Mouse (Mus musculus) CH12F3 (cell line): ENCODE data around the gene Tcf7l2.

Experiments
- in situ Hi-C: fragments of 300-500 bp; cut with MboI; formaldehyde crosslinking; loops from 2 replicates; pipeline ENCODE4 v1.14.3; 2020; ENCODE audit warnings: low sequenced_read_pairs

The Tcf7l2 gene

DNA sequence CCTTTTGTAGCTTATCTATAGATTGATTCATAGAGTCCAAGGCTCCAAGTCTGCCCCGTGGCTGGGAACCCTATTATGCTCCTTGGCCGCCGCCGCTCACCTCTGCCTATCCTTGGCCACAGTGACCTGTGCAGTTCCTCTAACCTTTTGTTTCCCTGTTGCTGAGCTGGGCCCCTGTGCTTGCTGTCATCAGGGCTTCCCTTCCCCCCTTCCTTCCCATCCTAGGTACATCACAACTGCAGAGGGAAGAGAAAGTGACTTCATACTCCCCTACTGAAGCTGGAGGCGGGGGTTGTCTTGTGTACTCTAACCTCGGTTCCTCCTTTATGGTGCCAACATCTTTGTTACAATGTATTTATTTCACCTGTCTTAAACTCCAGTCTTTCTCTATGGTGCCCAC is 50.3 kb downstream of the Tcf7l2 start:
- in situ Hi-C loops = no loop called here

- in situ Hi-C loops = no loop called here
Measured at GRCm38 (mm10) chr19:55792571-55792970, 51.0 kb downstream of the Tcf7l2 start.

- in situ Hi-C loops = no loop called here
Measured at GRCm38 (mm10) chr19:55793029-55793428, 51.4 kb downstream of the Tcf7l2 start.

- in situ Hi-C loops = no loop called here
Measured at GRCm38 (mm10) chr19:55794194-55794945, 52.8 kb downstream of the Tcf7l2 start.

- in situ Hi-C loops = no loop called here
Measured at GRCm38 (mm10) chr19:55794946-55795340, 53.3 kb downstream of the Tcf7l2 start.

GRCm38 (mm10) chr19:55795349-55795748 is 53.7 kb downstream of the Tcf7l2 start:
- in situ Hi-C loops = no loop called here

DNA sequence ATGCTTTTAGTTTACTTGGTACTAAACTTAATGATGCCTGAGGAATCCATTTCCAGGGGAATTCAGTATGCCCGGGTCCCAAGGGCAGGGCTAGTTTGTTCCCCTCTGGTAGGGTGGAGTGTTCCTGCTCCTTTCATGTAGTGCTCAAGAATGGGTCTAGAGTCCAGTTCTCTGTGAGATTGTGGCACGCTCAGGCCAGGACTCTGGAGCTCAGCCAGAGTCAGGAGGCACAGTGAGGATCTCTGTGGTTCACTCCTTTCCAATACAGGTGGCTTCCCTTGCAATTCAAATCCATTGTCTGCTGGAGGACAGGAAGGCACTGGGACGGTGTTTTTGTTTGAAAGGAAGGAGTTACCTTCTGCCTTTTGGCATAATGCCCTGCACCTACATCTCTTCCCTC is 56.2 kb downstream of the Tcf7l2 start:
- in situ Hi-C loops = no loop called here

GRCm38 (mm10) chr19:55799411-55799810 is 57.8 kb downstream of the Tcf7l2 start:
- in situ Hi-C loops = no loop called here

DNA sequence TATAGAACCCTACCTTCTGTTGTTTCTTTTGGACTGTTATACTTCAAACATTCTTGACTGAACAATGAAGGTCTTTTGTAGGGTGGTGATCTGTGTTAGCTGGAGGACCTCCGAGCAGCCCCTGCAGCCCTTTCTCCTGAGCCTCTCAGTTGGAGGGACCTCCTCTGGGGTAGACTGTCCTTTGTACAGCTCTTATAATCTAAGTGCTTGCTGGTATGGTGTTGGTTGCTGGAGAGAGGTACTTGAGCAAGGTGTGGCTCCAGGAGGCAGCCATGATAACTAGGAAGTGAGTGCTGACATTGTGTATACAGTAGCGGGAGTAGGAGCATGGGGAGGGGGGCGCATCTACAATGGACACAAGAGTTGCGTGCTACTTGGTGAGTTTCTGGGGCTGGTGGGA is 58.4 kb downstream of the Tcf7l2 start:
- in situ Hi-C loops = no loop called here

DNA sequence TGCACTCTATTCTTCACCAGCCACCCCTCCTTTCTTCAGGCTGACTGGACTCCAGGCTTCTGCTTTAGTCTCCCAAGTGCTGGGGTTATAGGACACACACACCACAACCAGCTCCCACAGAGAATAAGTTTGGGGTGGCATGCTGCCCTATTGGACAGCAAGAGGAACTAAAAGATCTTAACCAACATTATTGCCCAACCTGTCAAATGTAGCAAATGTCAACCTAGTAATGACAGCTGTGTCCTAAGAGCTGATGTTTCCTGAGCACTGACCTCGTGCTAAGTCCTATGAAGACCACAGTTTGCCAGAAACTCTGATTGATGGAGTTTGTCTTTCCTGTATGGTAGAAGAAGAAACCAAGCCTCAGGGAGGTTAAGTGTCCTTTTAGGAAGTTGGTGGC is 61.5 kb downstream of the Tcf7l2 start:
- in situ Hi-C loops = no loop called here

GRCm38 (mm10) chr19:55803797-55804196 is 62.2 kb downstream of the Tcf7l2 start:
- in situ Hi-C loops = no loop called here

DNA sequence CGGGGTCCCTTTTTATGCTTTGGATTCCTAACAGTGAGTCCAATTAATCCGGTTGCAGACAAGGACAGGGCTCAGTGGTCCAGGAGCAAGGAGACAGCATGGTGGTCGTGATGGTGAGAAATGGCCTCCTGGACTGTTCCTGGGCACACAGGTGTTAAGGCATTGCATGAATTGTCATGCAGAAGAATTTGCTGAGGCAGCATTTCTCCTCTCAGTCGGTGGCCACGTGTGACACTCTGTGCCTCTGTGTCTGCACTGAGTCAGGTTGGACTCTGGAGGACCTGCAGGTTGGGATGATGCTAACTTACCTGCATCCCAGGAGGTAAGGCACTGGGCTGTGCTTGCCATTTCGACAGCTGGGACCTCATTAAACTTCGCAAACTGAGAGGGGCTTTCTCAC is 63.2 kb downstream of the Tcf7l2 start:
- in situ Hi-C loops = no loop called here

DNA sequence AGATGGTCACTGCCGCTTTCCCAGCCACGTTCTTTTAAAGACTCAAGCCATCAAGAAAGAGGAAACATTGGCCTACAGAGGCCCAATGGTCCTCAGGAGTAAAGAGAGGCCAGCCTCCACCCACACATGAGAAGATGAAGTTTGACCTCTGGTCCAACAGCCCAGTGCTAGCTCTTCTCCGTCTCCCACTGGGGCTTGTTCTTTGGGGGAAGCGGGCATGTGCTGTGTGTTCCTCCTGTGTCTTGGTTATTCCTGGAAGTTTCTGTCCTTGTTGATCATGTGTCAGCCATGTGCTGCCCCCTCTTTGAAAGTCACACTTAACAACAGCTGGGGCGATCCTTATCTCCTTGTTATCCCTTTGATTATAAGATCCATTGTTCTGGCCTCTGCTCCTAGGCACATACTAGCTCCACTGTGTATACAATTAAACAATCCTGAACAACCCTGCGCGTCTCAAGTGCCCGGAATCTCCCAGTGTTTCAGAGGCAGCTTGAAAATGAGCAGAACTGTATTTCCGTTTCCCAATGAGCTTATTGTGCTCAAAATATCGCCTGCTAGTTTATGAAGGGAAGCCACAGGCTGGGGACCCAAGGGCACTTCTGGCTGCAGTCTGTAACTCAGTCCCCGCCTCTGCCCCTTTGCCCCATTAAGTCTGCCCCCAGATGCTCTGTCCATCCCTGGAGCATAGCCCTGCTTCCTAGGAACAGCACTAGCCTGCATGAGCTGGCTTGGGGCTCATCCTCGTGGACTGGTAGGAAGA is 65.0 kb downstream of the Tcf7l2 start:
- in situ Hi-C loops = no loop called here

DNA sequence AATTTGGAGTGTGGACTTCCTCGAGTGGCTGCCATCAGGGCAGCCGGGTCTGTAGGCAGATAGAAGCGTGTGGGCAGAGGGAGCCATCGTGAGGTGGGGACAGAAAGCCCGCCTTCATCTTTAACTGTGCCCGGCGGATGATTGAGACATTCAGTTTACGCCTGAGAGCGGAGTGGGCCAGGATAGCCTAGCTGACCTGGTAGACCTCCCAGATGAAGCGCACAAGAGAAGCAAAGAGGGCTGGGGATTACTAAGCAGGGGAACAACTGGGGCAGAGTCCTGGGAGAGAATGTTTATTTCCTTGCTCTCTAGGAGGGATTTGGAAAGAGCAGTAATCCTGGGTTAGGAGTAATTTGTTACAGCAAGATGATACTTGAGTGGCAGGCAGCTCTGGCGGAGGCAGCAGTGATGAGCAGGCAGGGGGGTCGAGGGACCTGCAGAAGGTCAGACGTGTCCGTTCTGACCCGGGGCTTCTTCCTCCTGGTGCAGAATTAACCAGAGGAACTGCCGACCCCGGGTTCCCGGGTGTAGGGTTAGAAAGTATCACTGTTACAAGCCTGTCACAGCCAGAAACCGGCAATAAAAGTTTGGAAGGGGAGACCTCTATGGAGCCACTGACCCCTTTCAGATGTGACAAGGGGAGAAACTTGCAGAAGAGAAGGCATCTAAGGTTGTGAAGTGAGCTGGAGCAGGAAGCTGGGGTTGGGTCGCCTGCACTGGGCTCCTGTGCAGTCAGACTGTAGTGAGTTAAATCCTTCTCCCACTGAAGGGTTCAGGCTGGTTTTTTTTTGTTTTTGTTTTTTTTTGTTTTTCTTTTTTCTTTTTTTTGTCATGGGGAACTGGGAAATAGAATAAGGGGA is 65.8 kb downstream of the Tcf7l2 start:
- in situ Hi-C loops = no loop called here

- in situ Hi-C loops = no loop called here
Measured at GRCm38 (mm10) chr19:55808304-55808703, 66.7 kb downstream of the Tcf7l2 start.

DNA sequence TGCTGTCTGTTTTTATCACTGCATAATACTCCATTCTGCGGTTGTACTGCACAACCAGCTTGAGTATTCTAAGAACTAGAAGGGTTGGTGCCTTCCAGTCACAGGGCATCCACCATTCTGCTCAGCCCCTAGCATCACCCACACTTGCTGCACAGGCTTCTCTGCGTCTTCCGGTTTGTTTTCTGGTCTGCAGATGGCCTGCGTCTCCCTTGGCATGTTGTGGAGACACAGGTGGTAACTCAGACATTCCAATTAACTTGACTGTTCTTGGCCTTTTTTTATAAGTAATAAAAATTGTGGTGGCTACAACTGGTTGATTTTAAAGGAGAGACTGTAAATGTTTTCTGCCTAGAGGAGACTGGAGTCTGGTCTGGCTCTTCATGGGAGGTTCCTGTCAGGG is 67.9 kb downstream of the Tcf7l2 start:
- in situ Hi-C loops = no loop called here

GRCm38 (mm10) chr19:55812236-55812635 is 70.6 kb downstream of the Tcf7l2 start:
- in situ Hi-C loops = no loop called here

DNA sequence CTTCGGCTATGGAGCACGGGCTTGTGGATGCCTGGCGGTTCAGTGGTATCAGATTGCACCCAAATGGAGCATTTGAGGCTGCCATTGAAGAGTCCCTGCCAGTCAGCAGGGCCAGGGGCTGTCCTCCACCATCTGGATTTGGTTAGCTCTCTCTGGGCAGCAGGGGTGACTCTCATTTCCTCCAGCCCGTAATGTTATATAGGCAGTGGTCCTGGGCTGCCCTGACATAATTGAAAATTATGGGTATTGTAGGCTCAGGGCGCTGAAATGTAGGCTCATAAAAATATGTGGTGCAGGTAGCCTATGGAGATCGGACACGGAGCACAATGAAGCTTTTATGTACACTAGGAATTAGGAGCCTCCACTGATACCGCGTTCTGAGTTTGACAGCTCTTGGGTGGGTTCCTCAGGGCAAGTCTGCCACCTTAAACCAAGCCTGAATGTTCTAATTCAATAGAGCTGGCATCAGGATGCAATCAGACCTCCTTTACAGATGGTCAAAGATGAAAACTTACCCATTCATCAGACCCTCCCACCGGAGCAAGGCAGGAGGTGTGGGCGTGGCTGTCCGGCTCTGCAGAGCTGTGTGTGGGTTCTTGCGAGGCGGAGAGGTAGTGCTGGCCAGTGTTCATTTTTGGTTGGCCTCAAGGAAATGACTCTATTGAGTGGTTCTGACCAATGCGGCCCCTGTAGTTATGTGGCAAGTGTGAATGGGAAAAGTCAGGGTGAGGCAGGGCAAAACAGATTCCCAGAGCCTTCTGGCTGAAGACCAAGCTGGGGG is 73.6 kb downstream of the Tcf7l2 start:
- in situ Hi-C loops = no loop called here

GRCm38 (mm10) chr19:55816974-55817373 is 75.4 kb downstream of the Tcf7l2 start:
- in situ Hi-C loops = no loop called here

- in situ Hi-C loops = no loop called here
Measured at GRCm38 (mm10) chr19:55820202-55820601, 78.6 kb downstream of the Tcf7l2 start.
